Mouse (Mus musculus): ENCODE results near the gene Hephl1. TPM values are rescaled to one million over a fixed set of nuclear protein-coding genes. Genes with fewer than 3 reads are reported as not detected.
A peak's percentile ranks its signal among the peaks of the same experiment; 100 is the strongest.

The Hephl1 gene
- polyA plus RNA-seq, 1 experiment from 2014 or later = 0.05 TPM

GRCm38 (mm10) chr9:15032797-15033196, 79.1 kb downstream of the Hephl1 start:
- no peak overlapping the region for H3K9ac ChIP-seq (ENCODE audit: low read length)
- H3K4me1 ChIP-seq (ENCODE audit: control insufficient read depth, insufficient read depth, low read length) = peaks cover 11% of the 10 kb centered on the region
- H3K9me3 ChIP-seq (replicated peaks; ENCODE audit: control insufficient read depth, low read length) = no peaks in the 10 kb centered on the region
- no peak for ATAC-seq (ENCODE audit: insufficient read depth, low FRiP score)
- H3K36me3 ChIP-seq (ENCODE audit: control insufficient read depth, insufficient read depth, low read length) = no peaks in the 10 kb centered on the region
- H3K27me3 ChIP-seq (ENCODE audit: control insufficient read depth, insufficient read depth, low read length) = no peaks in the 10 kb centered on the region
- H3K4me2 ChIP-seq (ENCODE audit: low read depth, low read length) = no peak overlapping the region
- no peak overlapping the region for H3K4me3 ChIP-seq (replicated peaks; ENCODE audit: low read length)
- WGBS = 81% methylated on average over 4 of the region's 4 CpGs
- H3K27ac ChIP-seq (ENCODE audit: low read length) = no peak overlapping the region

- Histone ChIP-seq H3K27me3 (ENCODE audit: control insufficient read depth, insufficient read depth, low read length) (no peaks in the 10 kb centered on the region), H3K4me1 (ENCODE audit: control insufficient read depth, insufficient read depth, low read length) (0 out of 2 replicates have a peak, but pooled peaks cover 4% of the 10 kb centered on the region), H3K9me3 (replicated peaks; ENCODE audit: control insufficient read depth, low read length) (no peaks in the 10 kb centered on the region), H3K9ac (ENCODE audit: low read length) (no peak overlapping the region), H3K27ac (ENCODE audit: low read length) (no peak overlapping the region), H3K4me2 (ENCODE audit: low read depth, low read length) (no peak overlapping the region), H3K36me3 (ENCODE audit: control insufficient read depth, insufficient read depth, low read length) (no peaks in the 10 kb centered on the region), H3K4me3 (replicated peaks; ENCODE audit: low read length) (no peak overlapping the region)
- ATAC-seq (ENCODE audit: insufficient read depth, low FRiP score) = no peak
- 57% methylated on average over 8 of the region's 8 CpGs for WGBS
These were observed 81.1 kb downstream of the Hephl1 start for GRCm38 (mm10) chr9:15030771-15031170.

- Histone ChIP-seq H3K4me3 (replicated peaks; ENCODE audit: low read length) (no peak overlapping the region), H3K9ac (ENCODE audit: low read length) (no peak overlapping the region), H3K9me3 (replicated peaks; ENCODE audit: control insufficient read depth, low read length) (no peaks in the 10 kb centered on the region), H3K4me1 (ENCODE audit: control insufficient read depth, insufficient read depth, low read length) (no peaks in the 10 kb centered on the region), H3K4me2 (ENCODE audit: low read depth, low read length) (no peak overlapping the region), H3K27ac (ENCODE audit: low read length) (no peak overlapping the region), H3K36me3 (ENCODE audit: control insufficient read depth, insufficient read depth, low read length) (no peaks in the 10 kb centered on the region), H3K27me3 (ENCODE audit: control insufficient read depth, insufficient read depth, low read length) (no peaks in the 10 kb centered on the region)
- ATAC-seq (ENCODE audit: insufficient read depth, low FRiP score) = peak; percentile 54; the same call in 1 of the 2 replicates
- WGBS = 50% methylated on average over 5 of the region's 5 CpGs
These were observed 82.7 kb downstream of the Hephl1 start for GRCm38 (mm10) chr9:15029025-15029727.

GRCm38 (mm10) chr9:15027725-15028124, 84.2 kb downstream of the Hephl1 start:
- no peaks in the 10 kb centered on the region for H3K9me3 ChIP-seq (replicated peaks; ENCODE audit: control insufficient read depth, low read length)

GRCm38 (mm10) chr9:15023049-15023448, 88.9 kb downstream of the Hephl1 start:
- Histone ChIP-seq H3K27me3 (ENCODE audit: control insufficient read depth, insufficient read depth, low read length) (no peaks in the 10 kb centered on the region), H3K9ac (ENCODE audit: low read length) (no peak overlapping the region), H3K27ac (ENCODE audit: low read length) (no peak overlapping the region), H3K4me1 (ENCODE audit: control insufficient read depth, insufficient read depth, low read length) (no peaks in the 10 kb centered on the region), H3K9me3 (replicated peaks; ENCODE audit: control insufficient read depth, low read length) (no peaks in the 10 kb centered on the region), H3K36me3 (ENCODE audit: control insufficient read depth, insufficient read depth, low read length) (peaks cover 5% of the 10 kb centered on the region; the same call in 1 of the 2 replicates), H3K4me3 (replicated peaks; ENCODE audit: low read length) (no peak overlapping the region), H3K4me2 (ENCODE audit: low read depth, low read length) (no peak overlapping the region)
- ATAC-seq (ENCODE audit: insufficient read depth, low FRiP score) = no peak
- WGBS = 88% methylated on average over 1 of the region's 1 CpGs

More at GRCm38 (mm10) chr9:15027725-15028124, 84.2 kb downstream of the Hephl1 start:
- 59% methylated on average over 3 of the region's 3 CpGs for WGBS
- no peak overlapping the region for H3K27ac ChIP-seq (ENCODE audit: low read length)
- H3K27me3 ChIP-seq (ENCODE audit: control insufficient read depth, insufficient read depth, low read length) = no peaks in the 10 kb centered on the region
- H3K4me2 ChIP-seq (ENCODE audit: low read depth, low read length) = no peak overlapping the region
- H3K9ac ChIP-seq (ENCODE audit: low read length) = no peak overlapping the region
- H3K4me1 ChIP-seq (ENCODE audit: control insufficient read depth, insufficient read depth, low read length) = no peaks in the 10 kb centered on the region
- H3K36me3 ChIP-seq (ENCODE audit: control insufficient read depth, insufficient read depth, low read length) = no peaks in the 10 kb centered on the region
- no peak for ATAC-seq (ENCODE audit: insufficient read depth, low FRiP score)
- no peak overlapping the region for H3K4me3 ChIP-seq (replicated peaks; ENCODE audit: low read length)

- no peak overlapping the region for H3K27ac ChIP-seq (ENCODE audit: low read length)
- H3K4me1 ChIP-seq (ENCODE audit: control insufficient read depth, insufficient read depth, low read length) = no peaks in the 10 kb centered on the region
- no peak overlapping the region for H3K9ac ChIP-seq (ENCODE audit: low read length)
- H3K4me2 ChIP-seq (ENCODE audit: low read depth, low read length) = no peak overlapping the region
- no peak for ATAC-seq (ENCODE audit: insufficient read depth, low FRiP score)
- no peaks in the 10 kb centered on the region for H3K27me3 ChIP-seq (ENCODE audit: control insufficient read depth, insufficient read depth, low read length)
- 81% methylated on average over 9 of the region's 9 CpGs for WGBS
- peaks cover 5% of the 10 kb centered on the region; the same call in 1 of the 2 replicates for H3K36me3 ChIP-seq (ENCODE audit: control insufficient read depth, insufficient read depth, low read length)
- H3K9me3 ChIP-seq (replicated peaks; ENCODE audit: control insufficient read depth, low read length) = no peaks in the 10 kb centered on the region
- no peak overlapping the region for H3K4me3 ChIP-seq (replicated peaks; ENCODE audit: low read length)
These were observed 90.8 kb downstream of the Hephl1 start for GRCm38 (mm10) chr9:15021156-15021555.

- no peak overlapping the region for H3K4me2 ChIP-seq (ENCODE audit: low read depth, low read length)
- WGBS = 90% methylated on average over 5 of the region's 5 CpGs
- H3K9ac ChIP-seq (ENCODE audit: low read length) = no peak overlapping the region
- peaks cover 5% of the 10 kb centered on the region; the same call in 1 of the 2 replicates for H3K36me3 ChIP-seq (ENCODE audit: control insufficient read depth, insufficient read depth, low read length)
- no peak overlapping the region for H3K27ac ChIP-seq (ENCODE audit: low read length)
- H3K4me3 ChIP-seq (replicated peaks; ENCODE audit: low read length) = no peak overlapping the region
- no peaks in the 10 kb centered on the region for H3K27me3 ChIP-seq (ENCODE audit: control insufficient read depth, insufficient read depth, low read length)
- no peaks in the 10 kb centered on the region for H3K9me3 ChIP-seq (replicated peaks; ENCODE audit: control insufficient read depth, low read length)
- ATAC-seq (ENCODE audit: insufficient read depth, low FRiP score) = no peak
- no peaks in the 10 kb centered on the region for H3K4me1 ChIP-seq (ENCODE audit: control insufficient read depth, insufficient read depth, low read length)
These were observed 91.3 kb downstream of the Hephl1 start for GRCm38 (mm10) chr9:15020561-15021080.

- WGBS = 65% methylated on average over 5 of the region's 5 CpGs
- ATAC-seq (ENCODE audit: insufficient read depth, low FRiP score) = no peak
- no peak overlapping the region for H3K9ac ChIP-seq (ENCODE audit: low read length)
These were observed 93.2 kb downstream of the Hephl1 start for GRCm38 (mm10) chr9:15018756-15019131.

More at GRCm38 (mm10) chr9:15018756-15019131, 93.2 kb downstream of the Hephl1 start:
- Histone ChIP-seq H3K9me3 (replicated peaks; ENCODE audit: control insufficient read depth, low read length) (no peaks in the 10 kb centered on the region), H3K4me2 (ENCODE audit: low read depth, low read length) (no peak overlapping the region), H3K27ac (ENCODE audit: low read length) (no peak overlapping the region), H3K4me3 (replicated peaks; ENCODE audit: low read length) (no peak overlapping the region), H3K4me1 (ENCODE audit: control insufficient read depth, insufficient read depth, low read length) (no peaks in the 10 kb centered on the region), H3K27me3 (ENCODE audit: control insufficient read depth, insufficient read depth, low read length) (no peaks in the 10 kb centered on the region), H3K36me3 (ENCODE audit: control insufficient read depth, insufficient read depth, low read length) (peaks cover 5% of the 10 kb centered on the region; the same call in 1 of the 2 replicates)
